Mouse (Mus musculus): ENCODE results near the gene Vps25. TPM values are rescaled to one million over a fixed set of nuclear protein-coding genes. Genes with fewer than 3 reads are reported as not detected.
A peak's percentile ranks its signal among the peaks of the same experiment; 100 is the strongest.

Gene Vps25
- 118 and 124 TPM in 2 replicates for polyA plus RNA-seq (2015; fragmentation: Nextera tagmentation; extraction: Ambion mirVana)

DNA sequence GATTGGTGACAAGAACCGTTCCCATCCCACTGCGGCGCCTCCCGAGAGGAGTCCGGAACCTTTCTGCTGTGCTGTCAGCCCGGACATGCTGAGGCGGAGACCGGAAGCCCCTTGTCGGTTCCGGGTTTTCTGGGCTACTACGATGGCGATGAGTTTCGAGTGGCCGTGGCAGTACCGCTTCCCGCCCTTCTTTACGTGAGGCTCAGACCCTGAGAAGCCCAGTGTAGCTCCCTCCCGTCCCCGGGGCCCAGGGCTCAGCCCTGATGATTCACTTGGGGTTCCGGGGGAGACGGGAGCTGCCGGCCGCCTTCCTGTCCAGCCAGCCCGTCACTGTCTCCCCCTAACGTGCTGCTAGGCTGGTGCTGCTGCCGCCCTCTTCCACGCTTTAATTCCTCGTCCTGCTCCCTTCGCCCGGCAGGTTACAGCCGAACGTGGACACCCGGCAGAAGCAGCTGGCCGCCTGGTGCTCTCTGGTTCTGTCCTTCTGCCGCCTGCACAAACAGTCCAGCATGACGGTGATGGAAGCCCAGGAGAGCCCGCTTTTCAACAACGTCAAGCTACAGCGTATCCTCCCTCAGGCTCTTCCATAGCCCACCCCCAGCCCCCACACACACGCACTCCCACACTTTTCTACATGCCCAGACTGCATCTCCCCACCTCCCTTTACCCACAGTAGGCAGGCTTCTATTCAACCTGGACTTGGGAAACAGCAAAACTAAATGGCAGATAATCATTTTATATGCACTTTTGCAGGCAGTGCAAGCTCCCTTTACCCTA, at the start of gene Vps25:
Gene Vps25 (plus strand): TSS at position 95 of the 777 bp plus-strand sequence.
- 0 out of 2 replicates have a peak, but pooled peaks cover 5% of the 10 kb centered on the region for H3K36me3 ChIP-seq
- WGBS, result under 1% methylated on average over 40 of the region's 40 CpGs

DNA sequence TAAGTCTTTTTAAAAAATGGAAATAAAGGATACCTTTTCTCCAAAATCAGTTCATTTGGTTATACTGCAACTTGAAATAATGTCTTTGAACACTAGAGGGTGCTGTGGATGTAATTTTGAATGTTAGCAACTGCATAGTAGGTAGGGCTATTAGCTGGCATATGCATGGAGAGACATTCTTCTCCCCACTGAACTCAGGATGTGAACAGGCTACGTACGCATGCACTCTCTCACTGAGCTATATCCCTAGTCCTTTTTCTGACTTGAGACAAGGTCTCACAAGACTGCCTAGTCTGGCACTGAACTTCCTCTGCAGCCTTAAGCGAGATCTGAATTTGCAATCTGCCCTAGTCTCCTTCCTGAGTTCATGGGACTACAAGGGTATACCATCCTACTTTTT, 41.5 kb upstream of the Vps25 start:
- Histone ChIP-seq H3K4me1 (replicated peaks) (no peaks in the 10 kb centered on the region), H3K4me2 (no peak overlapping the region), H3K9ac (no peak overlapping the region), H3K27ac (replicated peaks) (0 out of 2 replicates have a peak overlapping the region, but pooled peaks have one; percentile 30), H3K4me3 (no peak overlapping the region), H3K36me3 (peaks cover 66% of the 10 kb centered on the region), H3K27me3 (no peaks in the 10 kb centered on the region), H3K9me3 (no peaks in the 10 kb centered on the region)
- WGBS, result 39% methylated on average over 3 of the region's 3 CpGs
- no peak for ATAC-seq (ENCODE audit: low FRiP score, low read depth)

More for the DNA sequence above, at the start of gene Vps25:
- peak; percentile 90 for ATAC-seq (ENCODE audit: low FRiP score, low read depth)
- Histone ChIP-seq H3K4me1 (replicated peaks) (peaks cover 20% of the 10 kb centered on the region), H3K27ac (replicated peaks) (peak within 1 kb of the TSS; percentile 89), H3K4me2 (peak within 1 kb of the TSS; percentile 90), H3K27me3 (no peaks in the 10 kb centered on the region), H3K9me3 (no peaks in the 10 kb centered on the region), H3K4me3 (peak within 1 kb of the TSS; percentile 89), H3K9ac (peak within 1 kb of the TSS; percentile 88)

DNA sequence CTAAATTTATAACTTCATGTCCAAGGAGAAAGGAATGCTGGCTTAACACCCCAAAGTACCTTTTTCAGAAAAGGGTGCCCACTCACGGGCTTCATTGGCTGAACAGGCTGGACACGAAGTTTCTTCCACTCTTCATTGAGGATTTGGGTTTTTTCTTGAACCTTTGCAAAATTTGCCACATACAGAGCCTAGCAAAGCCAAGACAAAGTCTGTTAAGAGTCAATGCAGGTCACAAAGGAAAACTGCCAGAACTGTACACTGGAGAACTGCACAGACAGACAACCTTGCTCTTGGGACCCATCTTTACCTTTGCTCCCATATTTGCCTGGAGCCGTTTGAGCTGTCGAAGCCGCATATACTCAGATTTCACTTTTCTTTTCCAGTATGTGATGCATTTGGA, 36.6 kb upstream of the Vps25 start:
- no peaks in the 10 kb centered on the region for H3K27me3 ChIP-seq
- no peak overlapping the region for H3K4me2 ChIP-seq
- no peaks in the 10 kb centered on the region for H3K9me3 ChIP-seq
- no peak overlapping the region for H3K27ac ChIP-seq (replicated peaks)
- peaks cover 30% of the 10 kb centered on the region for H3K36me3 ChIP-seq
- H3K4me3 ChIP-seq, result no peak overlapping the region
- no peak for ATAC-seq (ENCODE audit: low FRiP score, low read depth)
- 91% methylated on average over 5 of the region's 5 CpGs for WGBS
- H3K9ac ChIP-seq, result no peak overlapping the region
- H3K4me1 ChIP-seq (replicated peaks), result no peaks in the 10 kb centered on the region

DNA sequence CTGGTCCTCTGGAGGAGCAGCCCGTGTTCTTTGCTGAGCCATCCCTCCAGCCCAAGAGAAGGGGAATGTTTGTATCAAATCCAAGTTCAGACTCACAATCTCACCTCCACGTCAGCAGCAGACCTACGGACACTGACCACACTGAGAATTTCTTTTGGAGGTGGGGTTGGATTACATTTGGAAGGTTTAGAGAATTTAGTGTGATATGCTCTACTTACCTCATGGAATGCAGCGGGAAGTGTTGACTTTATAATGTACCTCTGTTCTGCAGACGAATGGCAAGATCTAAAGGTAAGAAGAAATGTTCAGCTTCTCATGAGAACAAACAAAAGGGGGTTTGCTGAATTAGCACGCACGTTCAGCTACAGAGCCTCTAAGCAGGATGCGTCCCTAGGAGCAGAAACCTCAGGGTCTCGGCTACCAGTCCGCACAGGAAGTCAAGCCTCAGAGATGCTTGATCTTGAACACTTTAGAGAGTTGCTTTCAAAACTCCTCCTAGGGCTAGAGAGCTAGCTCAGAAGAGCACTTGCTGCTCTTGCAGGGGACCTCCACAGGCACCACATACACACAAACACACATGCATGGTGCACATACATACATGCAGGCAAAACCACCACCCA, 35.0 kb upstream of the Vps25 start:
- 83% methylated on average over 10 of the region's 10 CpGs for WGBS
- no peak for ATAC-seq (ENCODE audit: low FRiP score, low read depth)
- H3K9ac ChIP-seq, result no peak overlapping the region
- H3K27ac ChIP-seq (replicated peaks), result no peak overlapping the region
- no peak overlapping the region for H3K4me2 ChIP-seq
- H3K4me1 ChIP-seq (replicated peaks), result no peaks in the 10 kb centered on the region
- H3K27me3 ChIP-seq, result no peaks in the 10 kb centered on the region
- peaks cover 22% of the 10 kb centered on the region for H3K36me3 ChIP-seq
- no peaks in the 10 kb centered on the region for H3K9me3 ChIP-seq
- no peak overlapping the region for H3K4me3 ChIP-seq

DNA sequence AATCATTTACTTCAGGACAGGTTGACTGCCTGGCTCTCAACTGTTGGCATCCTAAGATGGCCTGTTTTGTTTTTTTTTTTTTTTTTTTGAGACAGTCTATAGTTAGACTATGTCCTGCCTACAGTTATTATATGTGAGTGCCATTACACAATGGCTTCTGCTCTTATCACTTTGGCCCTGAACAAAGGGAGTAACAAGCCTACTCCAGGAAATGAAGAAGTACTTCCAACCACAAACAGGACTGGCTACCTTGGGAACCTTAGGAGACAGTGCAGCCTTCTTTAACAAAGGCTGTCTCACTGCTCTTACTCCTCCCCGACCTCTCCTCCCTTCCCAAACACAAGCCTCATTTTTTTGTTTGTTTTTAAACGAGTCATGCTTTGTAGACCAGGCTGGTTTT, 32.7 kb upstream of the Vps25 start:
- Histone ChIP-seq H3K36me3 (0 out of 2 replicates have a peak, but pooled peaks cover 3% of the 10 kb centered on the region), H3K4me3 (no peak overlapping the region), H3K9me3 (no peaks in the 10 kb centered on the region), H3K27me3 (no peaks in the 10 kb centered on the region), H3K4me1 (replicated peaks) (peaks cover 8% of the 10 kb centered on the region), H3K9ac (no peak overlapping the region), H3K27ac (replicated peaks) (no peak overlapping the region), H3K4me2 (no peak overlapping the region)
- WGBS, result 62% methylated on average over 2 of the region's 2 CpGs
- no peak for ATAC-seq (ENCODE audit: low FRiP score, low read depth)

DNA sequence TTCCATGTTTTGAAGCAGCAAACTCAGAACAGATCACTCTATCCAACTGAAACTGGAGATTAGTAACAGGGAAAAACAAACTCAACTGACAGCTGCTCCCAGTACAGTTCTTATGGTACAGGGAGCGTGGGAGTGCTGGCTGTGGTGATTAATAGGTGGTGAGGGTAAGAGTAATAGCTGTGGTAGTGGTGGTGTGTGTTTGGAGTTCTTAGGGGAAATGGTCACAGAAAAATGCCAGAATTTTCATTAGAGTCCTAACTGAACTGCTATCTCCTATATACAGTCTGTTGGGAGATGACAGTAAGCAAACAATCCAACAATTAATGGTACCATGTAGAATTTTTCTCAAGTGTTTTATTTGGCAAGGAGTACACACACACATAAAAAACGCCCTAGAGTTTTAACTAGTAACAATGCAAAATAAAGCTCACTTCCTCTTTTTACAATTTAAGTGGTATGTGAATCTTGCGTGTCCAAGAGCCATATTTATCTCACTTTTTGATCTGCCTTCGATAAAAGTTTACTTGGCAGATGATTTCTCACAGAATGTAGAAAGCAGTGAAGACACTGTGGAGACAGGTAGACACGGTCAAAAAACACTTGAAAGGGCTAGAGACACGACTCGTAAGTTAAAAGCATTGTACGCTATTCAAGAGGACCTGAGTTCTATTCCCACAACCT, 32.1 kb upstream of the Vps25 start:
- H3K27ac ChIP-seq (replicated peaks), result no peak overlapping the region
- no peaks in the 10 kb centered on the region for H3K27me3 ChIP-seq
- no peak overlapping the region for H3K4me3 ChIP-seq
- WGBS, result 93% methylated on average over 8 of the region's 8 CpGs
- no peak for ATAC-seq (ENCODE audit: low FRiP score, low read depth)
- H3K9ac ChIP-seq, result no peak overlapping the region
- no peak overlapping the region for H3K4me2 ChIP-seq
- no peaks in the 10 kb centered on the region for H3K9me3 ChIP-seq
- peaks cover 11% of the 10 kb centered on the region for H3K4me1 ChIP-seq (replicated peaks)
- no peaks in the 10 kb centered on the region for H3K36me3 ChIP-seq

DNA sequence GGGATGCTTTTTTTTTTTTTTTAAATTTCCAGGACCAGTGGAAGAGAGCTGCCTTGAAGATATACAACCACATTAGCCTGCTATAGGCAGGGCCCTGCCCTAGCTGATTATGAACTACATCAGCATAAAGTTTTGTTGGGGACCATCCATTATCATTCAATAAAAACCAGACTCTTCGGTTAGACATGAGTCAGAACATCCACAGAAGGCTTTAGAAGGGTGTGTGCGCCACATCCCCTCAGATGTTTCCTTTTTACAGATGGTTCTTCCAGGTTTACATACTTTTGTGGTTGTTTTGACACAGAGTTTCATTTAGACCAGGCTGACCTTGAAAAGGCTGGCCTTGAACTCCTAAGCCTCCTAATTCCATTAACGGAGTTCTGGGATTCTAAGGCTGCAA, 29.2 kb upstream of the Vps25 start:
- no peaks in the 10 kb centered on the region for H3K9me3 ChIP-seq
- no peak overlapping the region for H3K4me3 ChIP-seq
- ATAC-seq (ENCODE audit: low FRiP score, low read depth), result no peak
- no peak overlapping the region for H3K9ac ChIP-seq
- H3K4me2 ChIP-seq, result no peak overlapping the region
- H3K27ac ChIP-seq (replicated peaks), result no peak overlapping the region
- no peaks in the 10 kb centered on the region for H3K27me3 ChIP-seq
- WGBS, result 93% methylated on average over 3 of the region's 3 CpGs
- H3K36me3 ChIP-seq, result no peaks in the 10 kb centered on the region
- H3K4me1 ChIP-seq (replicated peaks), result peaks cover 12% of the 10 kb centered on the region

DNA sequence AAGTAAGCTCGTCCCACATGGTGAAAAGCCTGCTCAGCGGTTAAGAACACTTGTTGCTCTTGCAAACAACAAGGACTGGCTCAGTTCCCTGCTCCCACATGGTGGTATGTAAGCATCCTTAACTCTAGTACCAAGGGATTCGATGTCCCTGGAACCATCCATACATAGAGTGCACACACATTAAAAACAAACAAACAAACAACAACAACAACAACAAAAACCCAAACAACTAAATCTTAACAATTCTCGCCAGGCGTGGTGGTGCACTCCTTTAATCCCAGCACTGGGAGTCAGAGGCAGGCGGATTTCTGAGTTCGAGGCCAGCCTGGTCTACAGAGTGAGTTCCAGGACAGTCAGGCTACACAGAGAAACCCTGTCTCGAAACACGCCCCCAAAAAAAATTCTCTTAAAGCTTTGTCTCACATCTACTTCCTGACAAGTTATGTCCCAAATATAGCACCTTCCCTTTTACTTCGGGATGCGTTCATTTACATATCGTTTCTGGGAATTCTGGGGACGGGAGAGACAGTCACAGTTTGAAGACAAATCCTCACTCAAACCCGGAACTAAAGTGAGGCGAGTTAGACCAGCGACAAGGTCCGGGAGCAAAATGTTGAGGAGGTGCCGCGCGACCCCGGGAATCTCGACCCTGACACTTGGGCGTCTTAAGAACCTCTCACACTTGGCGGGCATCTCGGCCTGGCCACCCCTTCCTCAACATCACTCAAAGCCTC, 28.0 kb upstream of the Vps25 start:
- H3K4me3 ChIP-seq, result peak overlapping the region; percentile 71
- no peak for ATAC-seq (ENCODE audit: low FRiP score, low read depth)
- peak overlapping the region; percentile 73 for H3K4me2 ChIP-seq
- no peaks in the 10 kb centered on the region for H3K27me3 ChIP-seq
- H3K9ac ChIP-seq, result peak overlapping the region; percentile 74
- H3K36me3 ChIP-seq, result no peaks in the 10 kb centered on the region
- H3K27ac ChIP-seq (replicated peaks), result peak overlapping the region; percentile 36
- peaks cover 16% of the 10 kb centered on the region for H3K4me1 ChIP-seq (replicated peaks)
- 20% methylated on average over 25 of the region's 25 CpGs for WGBS
- no peaks in the 10 kb centered on the region for H3K9me3 ChIP-seq

DNA sequence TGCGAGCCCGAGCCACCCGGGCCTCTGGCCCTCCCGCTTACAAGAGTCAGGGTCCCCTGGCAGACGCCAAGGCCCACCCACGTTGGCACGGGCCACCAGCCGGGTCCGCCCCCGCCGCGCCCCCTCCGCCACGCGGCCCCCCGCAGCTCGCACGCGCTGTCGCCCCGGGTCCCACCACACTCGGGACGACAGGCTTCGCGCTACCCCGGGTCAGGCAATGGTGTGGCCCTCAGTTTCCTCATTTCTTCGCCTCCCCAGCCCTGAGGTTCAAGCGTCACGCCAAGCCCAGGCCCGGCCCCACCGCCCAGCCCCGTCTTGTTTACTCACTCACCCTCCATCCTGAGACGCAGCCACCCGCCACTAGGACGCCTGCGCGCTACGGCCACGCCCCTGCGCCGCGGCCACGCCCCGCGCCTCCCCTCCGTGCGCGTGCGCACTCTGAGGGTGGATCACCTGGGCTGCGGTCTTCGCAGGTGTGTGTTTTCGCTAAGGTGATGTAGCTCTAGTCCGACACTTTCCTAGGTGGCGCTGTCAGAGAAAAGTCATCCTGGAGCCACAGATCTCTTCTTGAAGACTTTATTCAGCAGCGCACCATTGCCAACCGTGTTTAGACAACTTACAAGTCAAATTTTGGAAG, 27.3 kb upstream of the Vps25 start, which contains the start of gene Ezh1:
Gene Ezh1 (minus strand): TSS at position 399 of the 637 bp plus-strand sequence.
- peak within 1 kb of the TSS; percentile 36 for H3K27ac ChIP-seq (replicated peaks)
- peak; percentile 95 for ATAC-seq (ENCODE audit: low FRiP score, low read depth)
- WGBS, result under 1% methylated on average over 56 of the region's 56 CpGs

DNA sequence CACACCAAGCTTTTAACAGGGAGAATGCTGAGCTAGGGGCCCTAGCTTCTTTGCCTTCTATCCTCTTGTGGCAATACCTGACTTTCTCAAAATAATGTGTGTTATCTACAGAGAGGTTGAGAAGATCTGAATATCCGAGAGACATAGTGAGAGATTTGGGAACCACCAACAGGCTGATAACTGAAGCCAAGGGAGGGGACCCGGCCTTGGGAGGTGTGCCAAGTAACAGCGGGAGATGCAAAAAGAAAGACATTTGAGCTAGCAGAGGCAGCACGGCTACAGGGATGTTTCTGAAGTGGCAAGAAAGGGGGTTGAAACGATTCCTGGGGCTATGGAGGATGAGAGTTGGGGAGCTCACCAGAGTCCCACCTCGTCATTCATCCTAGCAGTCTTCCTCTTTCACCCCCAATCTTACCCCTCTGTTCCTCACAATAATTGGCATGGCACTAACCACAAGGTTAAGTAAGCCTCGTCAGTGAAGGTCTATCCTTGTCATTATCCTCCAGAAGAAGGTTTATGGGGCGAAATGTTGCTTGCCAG, 24.1 kb upstream of the Vps25 start:
- H3K9me3 ChIP-seq, result no peaks in the 10 kb centered on the region
- H3K4me1 ChIP-seq (replicated peaks), result peaks cover 29% of the 10 kb centered on the region
- H3K4me2 ChIP-seq, result no peak overlapping the region
- 22% methylated on average over 8 of the region's 8 CpGs for WGBS
- H3K36me3 ChIP-seq, result no peaks in the 10 kb centered on the region
- no peak overlapping the region for H3K9ac ChIP-seq
- ATAC-seq (ENCODE audit: low FRiP score, low read depth), result no peak
- H3K4me3 ChIP-seq, result no peak overlapping the region
- peak overlapping the region; percentile 76; the same call in 1 of the 2 replicates for H3K27ac ChIP-seq (replicated peaks)
- no peaks in the 10 kb centered on the region for H3K27me3 ChIP-seq

More for the DNA sequence above, 27.3 kb upstream of the Vps25 start, which contains the start of gene Ezh1:
- H3K4me2 ChIP-seq, result peak within 1 kb of the TSS; percentile 73
- peak within 1 kb of the TSS; percentile 71 for H3K4me3 ChIP-seq
- H3K9me3 ChIP-seq, result no peaks in the 10 kb centered on the region
- no peaks in the 10 kb centered on the region for H3K36me3 ChIP-seq
- H3K9ac ChIP-seq, result peak within 1 kb of the TSS; percentile 74
- no peaks in the 10 kb centered on the region for H3K27me3 ChIP-seq
- H3K4me1 ChIP-seq (replicated peaks), result peaks cover 23% of the 10 kb centered on the region

DNA sequence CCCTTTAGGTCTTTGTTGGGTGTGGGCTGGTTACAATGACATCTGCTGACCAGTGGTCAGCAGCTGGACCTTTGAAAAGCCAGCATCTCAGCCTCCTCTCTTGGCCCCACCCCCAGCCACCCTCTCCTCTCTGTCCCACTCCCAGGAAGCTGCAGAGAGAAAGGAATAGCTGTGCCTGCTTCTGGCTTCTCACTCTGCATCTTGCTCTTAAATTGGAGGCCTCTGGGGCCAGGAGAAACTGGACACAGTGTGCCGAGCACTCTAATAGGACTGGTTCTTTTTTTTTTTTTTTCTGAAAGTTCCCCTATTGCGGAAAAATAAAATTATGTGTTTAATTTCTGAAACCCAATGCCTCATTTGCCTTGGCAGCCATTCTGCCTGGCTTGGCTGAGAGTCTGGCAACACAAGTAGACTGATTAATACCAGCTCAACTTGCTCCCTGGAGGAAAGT, 23.4 kb upstream of the Vps25 start:
- no peaks in the 10 kb centered on the region for H3K27me3 ChIP-seq
- H3K4me2 ChIP-seq, result no peak overlapping the region
- no peak overlapping the region for H3K4me3 ChIP-seq
- no peaks in the 10 kb centered on the region for H3K9me3 ChIP-seq
- 24% methylated on average over 2 of the region's 2 CpGs for WGBS
- peak overlapping the region; percentile 76 for H3K27ac ChIP-seq (replicated peaks)
- H3K9ac ChIP-seq, result no peak overlapping the region
- H3K4me1 ChIP-seq (replicated peaks), result peaks cover 28% of the 10 kb centered on the region
- no peaks in the 10 kb centered on the region for H3K36me3 ChIP-seq
- ATAC-seq (ENCODE audit: low FRiP score, low read depth), result no peak
